Mouse (Mus musculus): ENCODE results near the gene Pold1. TPM values are rescaled to one million over a fixed set of nuclear protein-coding genes. Genes with fewer than 3 reads are reported as not detected.

Pold1 gene
- 10 to 100 TPM; 46.1 to 62.2 TPM for total RNA-seq (2023)

GRCm38 (mm10) chr7:44548497-44549087 lies at the start of gene Pold1:
TSS of gene Pold1 (minus strand) at chr7:44548849.

GRCm38 (mm10) chr7:44590402-44591347 lies 42.0 kb upstream of the Pold1 start, which contains the start of gene Kcnc3:
TSS of gene Kcnc3 (plus strand) at chr7:44590664.

GRCm38 (mm10) chr7:44572213-44572701 lies 23.6 kb upstream of the Pold1 start, which contains the start of gene Napsa:
TSS of gene Napsa (plus strand) at chr7:44572380.

GRCm38 (mm10) chr7:44553826-44554225 lies 5.2 kb upstream of the Pold1 start, which contains the start of gene Nr1h2:
TSS of gene Nr1h2 (minus strand) at chr7:44553951.

GRCm38 (mm10) chr7:44531946-44532732 lies 16.5 kb downstream of the Pold1 start, which contains the start of gene Spib:
TSS of gene Spib (minus strand) at chr7:44532071.

GRCm38 (mm10) chr7:44524502-44524901 lies 24.1 kb downstream of the Pold1 start, which contains the start of gene Mybpc2:
TSS of gene Mybpc2 (minus strand) at chr7:44524656.

GRCm38 (mm10) chr7:44495992-44496770 lies 52.5 kb downstream of the Pold1 start, which contains the start of the genes Emc10 and Fam71e1:
TSS of gene Emc10 (minus strand) at chr7:44496529.
TSS of gene Fam71e1 (plus strand) at chr7:44496581.

Other genes with a start within 250 kb of the Pold1 start
- 1 to 10 TPM in 1 of 2 experiments, under 1 TPM in 1; 0.42 to 1.1 TPM for gene Clec11a, start 241.9 kb downstream of the Pold1 start, total RNA-seq (2023)
- under 1 TPM; 0.40 to 0.57 TPM for gene Shank1, start 238.6 kb downstream of the Pold1 start, total RNA-seq (2023)
- under 1 TPM in 1 of 2 experiments, not detected in 1; 0.36 TPM for gene Syt3, start 164.7 kb downstream of the Pold1 start, total RNA-seq (2023)
- gene 1700008O03Rik, start 163.0 kb downstream of the Pold1 start, total RNA-seq (2023), result under 1 TPM in 1 of 2 experiments, not detected in 1; 0.16 TPM
- gene Lrrc4b, start 119.8 kb downstream of the Pold1 start, total RNA-seq (2023), result not detected
- not detected for gene Aspdh, start 83.5 kb downstream of the Pold1 start, total RNA-seq (2023)
- 10 to 100 TPM; 29.3 to 40.6 TPM for gene Josd2, start 80.9 kb downstream of the Pold1 start, total RNA-seq (2023)
- 10 to 100 TPM; 26.0 to 27.0 TPM for gene Emc10, start 52.3 kb downstream of the Pold1 start, total RNA-seq (2023)
- 1 to 10 TPM in 1 of 2 experiments, under 1 TPM in 1; 0.90 to 2.7 TPM for gene Fam71e1, start 52.3 kb downstream of the Pold1 start, total RNA-seq (2023)
- under 1 TPM; 0.13 to 0.46 TPM for gene Mybpc2, start 24.2 kb downstream of the Pold1 start, total RNA-seq (2023)
- 10 to 100 TPM in 1 of 2 experiments, 1 to 10 TPM in 1; 4.6 to 14.6 TPM for gene Spib, start 16.8 kb downstream of the Pold1 start, total RNA-seq (2023)
- 100 to 1,000 TPM; 311 to 353 TPM for gene Nr1h2, start 5.1 kb upstream of the Pold1 start, total RNA-seq (2023)
- 100 to 1,000 TPM; 144 to 183 TPM for gene Napsa, start 23.5 kb upstream of the Pold1 start, total RNA-seq (2023)
- gene Kcnc3, start 41.8 kb upstream of the Pold1 start, total RNA-seq (2023), result under 1 TPM; 0.67 to 0.86 TPM
- gene Myh14, start 122.0 kb upstream of the Pold1 start, total RNA-seq (2023), result not detected
- gene Izumo2, start 159.9 kb upstream of the Pold1 start, total RNA-seq (2023), result not detected
- 10 to 100 TPM; 49.1 to 59.2 TPM for gene Vrk3, start 199.6 kb upstream of the Pold1 start, total RNA-seq (2023)
- 1 to 10 TPM; 1.0 to 1.7 TPM for gene Zfp473, start 202.2 kb upstream of the Pold1 start, total RNA-seq (2023)

All from neutrophil, adult 59 days (primary cell).